Mouse (Mus musculus) bone marrow, adult 2 months (tissue): ENCODE measurements around the gene Xrcc6.

Experiments used
- CTCF ChIP-seq: fragments of 200-500 bp; IDR thresholded peaks from 2 replicates; pipeline ENCODE4 v1.5.1; 2011; ENCODE audit warnings: low read length, control low read depth; ENCODE audit not compliant: control insufficient read depth, insufficient read depth
- POLR2A ChIP-seq: fragments of 200-500 bp; IDR thresholded peaks from 2 replicates; pipeline ENCODE4 v1.6.1; 2011; ENCODE audit warnings: low read depth, mild to moderate bottlenecking, control low read depth, low read length, borderline replicate concordance; ENCODE audit not compliant: control insufficient read depth

DNA sequence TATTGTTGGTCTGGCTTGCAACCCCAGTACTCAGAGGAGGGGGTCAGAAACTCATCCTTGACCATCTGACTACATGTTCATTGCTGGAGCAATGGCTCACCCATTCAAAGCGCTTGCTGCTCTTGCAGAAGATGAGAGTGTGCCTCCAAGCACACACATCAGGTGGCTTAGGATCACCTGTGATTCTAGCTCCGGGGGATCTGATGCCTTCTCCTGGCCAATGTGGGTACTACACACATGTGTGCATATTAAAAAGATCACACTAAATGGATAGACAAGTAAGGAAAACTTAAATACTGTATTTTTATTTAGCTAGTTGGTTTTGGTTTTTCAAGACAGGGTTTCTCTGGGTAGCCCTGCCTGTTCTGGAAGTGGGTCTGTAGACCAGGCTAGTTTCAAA, 46.6 kb upstream of the Xrcc6 start:
- TF ChIP-seq CTCF (no peak), POLR2A (no peak)
